Mouse (Mus musculus): ENCODE results near the gene Dlx3.

DNA sequence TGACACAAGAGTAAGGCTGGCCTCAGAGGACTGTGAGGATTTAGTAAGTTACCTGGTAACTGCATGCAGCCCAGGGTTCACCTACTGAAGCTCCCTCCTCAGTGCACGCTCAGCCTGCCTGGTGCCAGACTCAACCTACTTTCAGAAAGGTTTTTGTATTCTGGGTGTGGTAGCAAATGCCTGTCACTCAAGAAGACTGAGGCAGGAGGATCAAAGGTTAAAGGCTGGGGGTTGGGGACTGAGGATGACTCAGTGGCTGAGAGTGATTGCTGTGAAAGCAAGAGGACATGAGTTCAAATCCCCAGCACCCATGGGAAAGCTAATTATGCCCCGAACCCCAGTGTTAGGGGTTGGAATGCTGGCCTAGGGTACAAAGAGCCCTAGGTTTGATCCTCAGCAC, 35.6 kb downstream of the Dlx3 start:
- TF ChIP-seq CTCF (IDR thresholded peaks at IDR 0.05; ENCODE audit: extremely low read depth, insufficient read depth, low read length) (no peak), POLR2A (IDR thresholded peaks at IDR 0.05; ENCODE audit: extremely low read depth, insufficient read depth, low read length) (no peak)
